Mouse (Mus musculus) ovary, postnatal 36 days (tissue): ENCODE measurements around the gene Rbms3.
A peak's percentile ranks its signal among the peaks of the same experiment; 100 is the strongest.

Experiments used
- DNase-seq: peaks from one replicate; pipeline ENCODE4 v3.0.0; 2022; ENCODE audit warnings: low spot score, mixed read lengths

Gene Rbms3

DNA sequence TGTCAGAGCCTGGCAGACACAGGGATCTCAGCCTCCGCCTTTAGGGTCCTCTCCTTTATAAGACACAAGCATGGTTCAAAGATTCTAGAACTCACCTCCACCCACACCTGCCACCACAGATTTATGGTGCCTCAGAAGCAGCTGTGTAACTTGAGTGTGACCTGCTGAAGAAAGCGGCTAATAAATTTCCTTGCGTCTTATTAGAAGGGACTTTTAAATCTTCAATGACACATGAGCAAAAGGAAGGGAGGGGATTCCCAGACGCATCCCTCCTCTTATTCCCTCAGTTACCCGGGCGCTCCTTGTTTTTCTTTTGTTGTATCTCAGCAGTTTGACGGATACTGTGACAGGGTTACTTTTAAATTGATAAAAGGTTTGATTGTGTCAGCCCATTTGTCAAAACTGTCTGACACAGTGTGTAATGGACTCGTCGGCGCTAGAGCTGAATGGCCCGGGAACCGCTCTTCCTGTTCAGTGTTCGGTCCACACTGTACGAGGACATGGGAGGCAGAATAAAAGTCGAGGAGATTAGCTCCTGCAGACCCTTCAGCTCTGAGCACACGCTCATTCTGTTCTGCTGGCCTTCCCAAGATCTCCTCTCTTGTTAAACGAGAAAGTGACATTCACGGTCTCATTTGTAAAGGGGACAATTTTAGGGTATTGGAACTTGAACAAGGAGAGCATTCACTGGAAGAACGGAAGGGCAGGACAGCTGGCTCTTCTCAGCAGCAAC lies 527.3 kb downstream of the Rbms3 start:
- DNase-seq, result no peak

DNA sequence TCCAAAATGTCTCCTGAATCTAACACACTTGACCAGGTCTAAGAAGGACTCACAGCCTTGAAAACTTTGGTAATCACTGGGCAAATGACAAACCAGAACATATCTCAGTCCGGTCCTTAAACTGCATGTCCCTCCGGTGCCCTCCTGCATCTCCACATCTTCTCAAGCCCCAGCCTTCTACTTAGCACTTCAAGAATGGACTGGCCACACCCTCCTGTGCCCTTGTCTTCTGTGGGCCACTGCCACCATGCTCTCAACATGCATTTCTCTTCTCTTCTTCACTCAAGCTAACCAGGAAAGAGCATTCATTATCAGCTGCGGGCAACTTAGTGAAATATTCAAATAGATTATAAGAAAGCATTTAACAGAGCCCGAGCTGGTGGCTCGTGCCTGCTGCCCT lies 529.5 kb downstream of the Rbms3 start:
- DNase-seq, result no peak

DNA sequence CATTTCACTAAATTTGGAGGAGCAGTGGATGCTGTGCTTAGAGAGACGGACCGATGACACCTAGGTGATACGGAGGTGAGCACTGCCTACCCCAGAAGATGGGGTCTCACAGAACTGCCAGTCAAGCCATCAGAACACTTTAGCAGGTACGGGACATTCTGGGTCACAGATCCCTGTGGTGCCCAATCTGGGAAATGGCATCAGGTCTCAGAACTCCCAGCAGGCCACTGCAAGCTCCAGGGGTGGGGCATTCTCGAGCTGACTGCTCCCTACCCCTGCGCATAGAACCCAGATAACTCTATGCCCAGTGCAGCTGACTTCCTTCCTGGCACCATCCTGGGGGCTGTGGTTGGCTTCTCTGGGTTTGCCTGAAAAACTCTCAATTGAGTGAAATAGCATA lies 536.2 kb downstream of the Rbms3 start:
- no peak for DNase-seq

- DNase-seq, result no peak
Observed at GRCm38 (mm10) chr9:117092177-117092555, 537.5 kb downstream of the Rbms3 start.

GRCm38 (mm10) chr9:117091253-117092176 lies 538.2 kb downstream of the Rbms3 start:
- no peak for DNase-seq

- DNase-seq, result peak; percentile 42
Observed at GRCm38 (mm10) chr9:117089409-117090147, 540.1 kb downstream of the Rbms3 start.

DNA sequence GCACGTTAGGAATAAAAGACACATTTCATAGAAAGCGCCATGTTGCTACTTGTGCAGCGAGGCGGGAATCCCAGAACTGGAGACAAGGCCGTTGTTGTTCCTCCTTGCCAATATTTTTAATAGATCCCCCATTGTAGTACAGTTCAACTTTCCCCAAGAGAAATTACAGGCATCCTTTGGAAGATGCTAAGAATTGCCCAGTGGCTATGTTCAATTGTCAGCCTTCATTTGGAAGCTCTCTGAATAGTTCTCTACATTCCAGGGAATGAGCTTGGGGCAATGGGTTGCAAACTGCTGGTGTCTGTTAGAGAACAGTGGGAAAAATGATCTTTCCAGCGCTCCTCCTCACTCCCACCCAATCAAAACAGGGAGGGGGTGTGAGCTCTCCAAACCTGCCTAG lies 541.4 kb downstream of the Rbms3 start:
- no peak for DNase-seq

DNA sequence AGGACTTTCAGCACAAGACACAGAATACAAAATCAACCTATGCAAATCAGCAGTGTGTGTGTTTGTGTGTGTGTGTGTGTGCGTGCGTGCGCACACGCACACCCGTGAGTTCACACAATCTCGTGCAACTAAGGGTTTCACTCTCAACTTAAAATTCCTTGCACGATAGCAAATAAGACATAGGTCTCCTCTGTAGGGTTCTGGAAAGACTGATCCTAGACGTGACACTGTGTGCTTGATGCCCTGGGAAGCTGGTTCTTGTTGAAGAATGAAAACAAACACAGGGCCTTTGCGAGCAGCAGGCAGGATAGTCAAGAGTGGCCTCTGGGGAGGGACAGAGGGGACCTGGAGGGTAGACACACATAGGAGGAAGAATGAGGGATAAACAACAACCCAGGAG lies 544.0 kb downstream of the Rbms3 start:
- no peak for DNase-seq

- no peak for DNase-seq
Observed at GRCm38 (mm10) chr9:117084471-117084870, 545.2 kb downstream of the Rbms3 start.

DNA sequence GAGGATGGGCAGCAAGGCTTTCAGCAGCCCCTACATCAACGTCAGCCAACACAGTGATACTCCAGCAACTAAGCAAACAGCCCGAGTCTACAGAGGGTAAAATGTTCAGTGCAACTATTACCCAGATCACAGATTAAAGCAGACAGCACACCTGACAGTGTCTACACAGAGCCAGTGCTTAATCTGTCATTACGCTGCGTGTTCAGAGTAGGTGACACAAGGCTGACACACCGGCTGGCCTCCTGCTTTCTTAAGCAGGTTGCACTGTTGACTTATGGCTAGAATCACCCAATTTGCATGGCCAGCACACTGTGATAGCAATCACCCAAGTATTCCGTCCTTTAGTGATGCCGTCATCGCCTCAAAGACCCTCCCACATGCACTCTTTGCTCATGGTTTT lies 550.2 kb downstream of the Rbms3 start:
- no peak for DNase-seq

DNA sequence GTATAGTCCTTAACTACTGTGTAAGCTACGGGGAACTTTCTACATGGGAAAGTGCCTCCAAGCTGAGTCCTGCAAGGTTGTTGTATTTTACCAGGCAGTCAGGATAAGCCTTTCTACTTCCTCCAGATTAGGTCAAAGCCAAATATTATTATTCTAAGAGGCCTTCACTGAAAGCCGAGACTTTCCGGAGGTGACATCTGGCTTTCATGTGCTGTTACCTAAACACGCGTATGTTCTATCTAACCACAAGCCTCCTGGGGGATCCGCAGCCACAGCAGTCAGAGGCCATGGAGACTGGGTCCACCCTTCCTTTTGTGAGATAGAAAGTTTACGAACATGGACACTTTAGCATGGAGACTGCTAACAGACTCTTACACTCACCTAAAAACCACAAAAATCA lies 552.2 kb downstream of the Rbms3 start:
- no peak for DNase-seq

GRCm38 (mm10) chr9:117076785-117077184 lies 552.9 kb downstream of the Rbms3 start:
- DNase-seq, result no peak

DNA sequence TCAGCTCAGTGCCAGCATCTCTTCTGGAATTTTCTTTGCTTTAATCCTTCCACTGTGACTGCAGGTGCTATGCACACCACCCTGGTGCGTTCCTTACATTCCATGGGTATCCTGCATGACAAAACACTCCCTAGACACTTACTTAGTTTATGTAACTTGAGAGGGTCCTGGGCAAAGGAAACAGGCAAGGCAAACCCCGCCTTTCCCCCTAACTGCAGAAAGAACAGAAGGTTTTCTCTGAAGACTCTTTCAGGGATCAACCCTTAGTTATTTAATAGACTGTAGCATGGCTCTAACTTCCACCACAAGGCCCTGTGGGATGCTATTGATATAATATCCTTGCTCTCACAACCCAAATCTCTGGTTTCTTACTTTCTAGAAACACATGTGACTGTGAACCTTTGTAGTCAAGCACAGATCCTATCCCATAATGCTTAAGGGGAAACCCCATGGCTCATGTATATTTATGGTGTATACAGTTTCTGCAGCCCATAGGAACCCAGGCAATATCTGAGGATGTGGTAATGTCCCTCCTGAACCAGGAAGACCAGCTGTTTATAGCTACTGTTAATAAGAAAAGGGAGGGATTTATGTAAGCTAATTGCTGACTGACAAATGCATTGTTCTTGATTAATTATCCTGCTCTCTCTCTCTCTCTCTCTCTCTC lies 557.1 kb downstream of the Rbms3 start:
- no peak for DNase-seq

DNA sequence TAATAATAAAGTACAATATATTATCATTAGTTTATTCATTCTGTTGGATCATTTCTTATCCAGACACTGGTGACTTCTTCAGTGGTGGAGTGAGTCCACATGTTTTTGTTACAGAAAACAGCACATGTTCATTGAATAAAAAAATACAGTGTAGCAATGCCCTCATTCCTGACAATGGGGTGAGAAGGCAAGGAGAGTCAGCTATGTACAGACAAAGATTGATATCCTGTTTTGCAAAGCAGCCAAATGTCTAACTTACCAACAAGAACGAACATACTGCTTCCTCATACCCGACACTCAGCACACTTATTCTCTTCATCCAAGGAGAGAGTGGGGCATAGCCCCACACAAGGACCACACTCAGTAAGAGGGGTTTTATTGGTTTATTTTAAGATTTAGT lies 559.1 kb downstream of the Rbms3 start:
- no peak for DNase-seq

DNA sequence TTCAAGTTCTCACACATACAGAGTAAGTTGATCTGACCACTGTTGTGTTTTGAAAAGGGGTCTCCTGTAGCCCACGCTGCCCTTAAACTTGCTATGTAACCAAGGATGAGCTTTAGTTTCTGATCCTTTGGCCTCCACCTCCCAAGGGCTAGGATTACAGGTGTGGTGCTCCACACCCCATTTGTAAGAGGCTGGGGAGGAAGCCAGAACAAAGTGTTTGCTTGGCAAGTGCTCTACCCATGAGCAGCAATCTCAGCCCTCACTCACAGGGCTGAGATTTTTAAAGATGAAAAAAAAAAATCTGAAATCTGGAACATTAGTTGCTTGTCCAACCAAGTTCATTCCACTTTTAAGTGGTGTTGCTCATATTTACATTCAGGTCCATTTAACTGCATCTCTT lies 560.5 kb downstream of the Rbms3 start:
- no peak for DNase-seq

GRCm38 (mm10) chr9:117067703-117068419 lies 561.9 kb downstream of the Rbms3 start:
- DNase-seq, result no peak

DNA sequence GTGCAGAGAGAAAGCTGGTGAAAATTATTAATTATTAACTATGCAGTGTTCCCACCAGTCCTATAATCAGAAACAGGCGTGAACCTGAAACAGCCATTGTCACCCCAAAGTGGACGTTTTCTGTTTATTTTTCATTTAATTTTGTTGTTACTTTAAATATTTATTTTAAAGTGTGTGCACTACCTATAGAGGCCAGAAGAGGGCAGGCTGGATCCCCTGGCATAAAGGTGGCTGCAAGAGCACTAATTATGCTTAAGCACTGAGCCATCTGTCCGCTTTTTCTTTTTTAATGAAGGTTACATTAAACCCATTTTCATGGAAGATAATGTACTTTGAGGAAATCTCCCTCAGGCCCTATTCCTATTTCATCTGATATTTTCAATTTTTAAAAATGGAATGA lies 563.2 kb downstream of the Rbms3 start:
- DNase-seq, result no peak

- DNase-seq, result no peak
Observed at GRCm38 (mm10) chr9:117065601-117066000, 564.1 kb downstream of the Rbms3 start.

DNA sequence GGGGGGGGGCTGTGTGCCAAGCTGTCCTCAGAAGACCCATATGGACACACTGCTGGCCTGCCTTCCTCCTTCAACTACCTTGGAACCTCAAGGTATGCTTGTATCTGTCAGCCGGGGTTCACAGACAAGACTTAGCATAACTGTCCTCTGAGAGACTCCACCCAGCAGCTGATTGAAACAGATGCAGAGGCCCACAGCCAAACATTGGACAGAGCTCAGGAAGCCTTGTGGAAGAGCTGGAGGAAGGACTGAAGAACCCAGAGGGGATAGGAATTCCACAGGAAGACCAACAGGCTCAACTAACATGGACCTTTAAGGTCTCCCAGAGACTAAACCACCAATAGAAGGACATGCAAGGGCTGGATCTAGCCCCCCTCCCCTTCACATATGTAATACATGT lies 570.1 kb downstream of the Rbms3 start:
- no peak for DNase-seq

DNA sequence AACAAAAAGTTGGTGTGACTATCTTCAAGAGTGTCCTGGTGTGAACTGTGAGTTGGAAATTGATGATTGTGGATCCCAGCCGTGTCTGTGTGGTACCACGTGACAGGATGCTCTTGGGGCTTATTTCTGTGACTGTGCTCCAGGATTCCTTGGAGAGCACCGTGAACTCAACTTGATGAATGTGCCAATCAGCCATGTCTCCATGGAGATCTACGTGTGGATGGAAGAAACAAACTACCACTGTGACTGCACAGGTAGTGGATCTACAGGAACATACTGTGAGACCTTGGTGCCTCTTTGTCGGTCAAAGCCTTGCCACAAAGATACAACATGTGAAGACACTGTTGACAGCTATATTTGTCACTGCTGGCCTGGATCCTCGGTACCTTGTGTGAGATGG lies 570.6 kb downstream of the Rbms3 start:
- DNase-seq, result no peak

- DNase-seq, result no peak
Observed at GRCm38 (mm10) chr9:117051935-117052334, 577.8 kb downstream of the Rbms3 start.
